Mouse (Mus musculus): ENCODE data around the gene Pcbp3.
"Not testable (repeated sequence)": the region's sequence is repeated elsewhere in the genome, so short reads cannot be mapped to it uniquely, and the experiment has no call there.

Gene Pcbp3

DNA sequence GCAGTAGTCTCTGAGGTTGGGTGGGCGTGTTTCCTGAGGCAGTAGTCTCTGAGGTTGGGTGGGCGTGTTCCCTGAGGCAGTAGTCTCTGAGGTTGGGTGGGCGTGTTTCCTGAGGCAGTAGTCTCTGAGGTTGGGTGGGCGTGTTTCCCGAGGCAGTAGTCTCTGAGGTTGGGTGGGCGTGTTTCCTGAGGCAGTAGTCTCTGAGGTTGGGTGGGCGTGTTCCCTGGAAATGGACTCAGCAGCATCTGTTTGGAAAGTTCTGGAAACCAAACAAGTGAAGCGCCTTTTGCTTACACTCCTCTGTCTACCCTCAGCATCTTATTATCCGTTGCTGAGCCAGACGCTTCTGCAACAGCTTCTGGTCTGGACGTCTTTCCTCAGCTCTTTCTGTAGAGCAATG lies 217.4 kb downstream of the Pcbp3 start:
- in situ Hi-C loops (cut with MboI; ENCODE audit: low sequenced_read_pairs), result not testable (repeated sequence)

DNA sequence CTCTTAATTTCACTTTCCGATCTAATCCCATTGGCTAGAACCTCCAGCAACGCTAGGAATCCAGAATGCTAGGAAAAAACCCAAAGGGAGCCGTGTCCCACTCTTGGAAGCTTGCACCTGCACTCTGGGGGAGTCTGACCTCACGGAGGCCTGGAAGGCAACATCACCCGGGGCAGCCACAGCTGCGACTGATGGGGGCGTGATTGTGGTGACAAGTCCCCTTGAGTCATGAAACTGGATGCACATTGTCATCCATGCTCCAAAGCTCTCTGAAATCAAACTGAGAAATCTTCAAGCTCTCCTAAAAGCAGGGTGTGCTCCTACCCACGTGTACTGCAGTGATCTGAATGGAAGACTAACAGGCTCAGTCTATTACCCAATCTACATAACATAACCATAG lies 224.9 kb downstream of the Pcbp3 start:
- in situ Hi-C loops (cut with MboI; ENCODE audit: low sequenced_read_pairs), result no loop called here

DNA sequence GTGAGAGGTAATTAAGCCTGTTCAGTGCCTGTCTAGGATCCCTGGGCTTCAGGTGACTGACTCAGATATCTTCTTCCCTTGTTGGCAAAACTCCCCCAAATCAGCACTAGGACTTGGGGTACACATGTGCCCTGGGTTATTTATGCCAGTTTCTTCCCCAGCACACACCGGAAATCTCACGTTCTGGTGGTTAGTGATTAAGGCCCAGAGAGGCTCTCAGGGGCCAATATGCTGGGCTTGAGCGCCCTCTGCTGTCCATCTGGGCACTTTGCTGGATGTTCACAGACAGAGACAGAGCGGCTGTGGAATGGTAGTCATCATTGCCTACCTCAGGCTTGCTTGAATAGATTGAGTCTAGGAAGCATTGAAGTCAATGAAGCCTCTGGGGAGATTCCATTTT lies 226.7 kb downstream of the Pcbp3 start:
- in situ Hi-C loops (cut with MboI; ENCODE audit: low sequenced_read_pairs), result no loop called here

DNA sequence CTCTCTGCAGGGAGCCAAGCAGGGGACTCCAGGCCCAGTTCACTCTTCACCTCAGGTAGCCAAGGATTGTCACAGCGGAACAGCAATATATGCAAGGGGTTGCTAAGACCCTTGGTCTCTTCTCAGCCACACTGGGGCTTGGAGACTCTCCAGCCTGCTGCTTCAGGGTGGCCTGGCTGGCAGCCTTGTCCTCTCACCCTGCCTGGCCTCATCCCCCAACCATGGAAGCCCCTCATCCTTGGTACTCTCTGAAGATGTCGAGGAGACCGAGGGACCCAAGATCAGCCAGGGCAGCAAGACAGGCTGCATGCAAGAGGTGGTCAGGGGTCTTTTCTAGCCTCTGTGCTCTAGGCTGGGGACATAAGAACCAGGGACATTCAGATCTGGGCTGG lies 228.0 kb downstream of the Pcbp3 start:
- in situ Hi-C loops (cut with MboI; ENCODE audit: low sequenced_read_pairs), result no loop called here

DNA sequence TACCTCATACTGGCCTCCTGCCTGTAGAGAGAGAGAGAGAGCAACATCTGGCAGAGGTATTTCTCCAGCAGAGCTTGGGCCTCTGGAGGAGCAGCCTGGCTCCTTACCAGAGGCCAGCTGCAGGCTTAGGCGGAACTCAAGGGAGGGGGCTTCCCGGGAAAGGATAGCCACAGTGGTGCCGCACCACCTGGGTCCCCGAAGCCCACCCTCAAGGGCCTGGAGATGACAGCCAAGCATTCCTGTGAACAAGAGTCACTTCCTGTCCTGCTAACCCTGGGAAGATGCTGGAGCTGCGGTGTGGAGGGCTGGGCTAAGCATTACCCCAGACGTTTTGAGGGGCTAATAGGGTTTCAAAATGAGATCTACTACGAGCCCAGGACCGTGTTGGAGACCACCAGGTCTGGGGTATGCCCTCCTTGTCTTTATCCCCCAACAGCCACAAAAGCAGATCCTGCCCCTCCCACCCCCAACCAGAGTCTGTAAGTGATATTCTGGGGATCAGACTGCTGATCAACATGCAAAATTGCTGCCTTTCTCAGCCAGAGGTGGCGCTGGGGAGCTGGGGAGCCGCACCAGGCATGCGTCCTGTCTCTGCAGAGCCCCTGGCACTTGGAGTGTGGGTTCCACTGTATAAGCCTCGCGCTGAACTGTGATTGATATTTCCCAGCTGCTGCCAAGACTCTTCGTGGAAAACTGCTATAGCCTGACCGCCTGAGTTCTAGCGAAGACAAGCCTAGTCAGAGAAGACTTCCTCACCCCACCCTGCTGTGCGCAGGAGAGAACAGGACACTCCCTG lies 228.6 kb downstream of the Pcbp3 start:
- in situ Hi-C loops (cut with MboI; ENCODE audit: low sequenced_read_pairs), result no loop called here

DNA sequence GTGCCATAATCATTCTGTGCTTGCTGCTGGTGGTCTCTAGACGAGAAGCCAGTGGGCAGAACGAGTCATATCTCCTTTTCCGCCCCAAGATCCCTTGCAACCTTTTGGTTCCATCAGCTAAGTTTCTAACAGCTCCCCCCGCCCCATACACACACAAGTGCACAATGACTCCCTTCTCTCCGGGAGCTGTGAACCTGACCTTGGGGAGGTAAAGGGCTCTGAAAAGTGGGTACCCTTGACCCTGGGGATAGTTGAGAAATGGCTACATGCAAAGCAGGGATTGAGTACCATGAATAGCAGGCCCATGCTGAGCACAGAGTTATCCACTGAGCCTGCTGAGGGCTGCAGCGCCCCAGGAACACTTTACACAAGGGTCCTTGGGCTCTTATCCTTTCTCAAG lies 229.3 kb downstream of the Pcbp3 start:
- in situ Hi-C loops (cut with MboI; ENCODE audit: low sequenced_read_pairs), result no loop called here

DNA sequence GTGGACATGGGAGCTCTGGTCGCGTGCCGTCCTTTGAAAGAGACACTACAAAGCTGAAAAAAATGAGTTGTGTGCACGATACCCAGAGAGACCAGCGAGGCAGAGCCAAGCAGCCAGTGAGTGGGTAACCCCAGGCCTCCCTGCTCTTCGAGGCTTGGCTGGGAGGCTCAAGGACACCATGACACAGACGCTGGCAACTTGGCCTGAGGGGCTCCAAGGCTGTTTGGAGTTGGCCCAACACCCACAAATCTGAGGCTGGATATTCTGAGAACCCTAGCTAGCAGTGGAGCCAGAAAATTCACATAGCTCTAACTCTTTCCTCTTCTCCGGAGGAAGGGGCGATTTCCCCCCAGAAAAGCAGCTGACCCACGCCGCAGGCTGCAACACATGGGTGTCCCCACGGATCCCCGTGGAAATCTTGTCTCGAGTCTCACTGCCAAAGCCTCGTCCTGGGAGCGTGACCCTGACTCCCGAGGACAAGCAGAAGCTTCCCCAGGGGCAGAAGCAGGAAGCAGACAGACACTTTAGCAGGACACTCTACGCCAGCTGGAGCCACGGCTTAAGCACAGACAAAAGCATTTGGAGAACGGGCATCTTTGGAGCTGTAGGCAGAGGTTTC lies 230.0 kb downstream of the Pcbp3 start:
- in situ Hi-C loops (cut with MboI; ENCODE audit: low sequenced_read_pairs), result no loop called here

DNA sequence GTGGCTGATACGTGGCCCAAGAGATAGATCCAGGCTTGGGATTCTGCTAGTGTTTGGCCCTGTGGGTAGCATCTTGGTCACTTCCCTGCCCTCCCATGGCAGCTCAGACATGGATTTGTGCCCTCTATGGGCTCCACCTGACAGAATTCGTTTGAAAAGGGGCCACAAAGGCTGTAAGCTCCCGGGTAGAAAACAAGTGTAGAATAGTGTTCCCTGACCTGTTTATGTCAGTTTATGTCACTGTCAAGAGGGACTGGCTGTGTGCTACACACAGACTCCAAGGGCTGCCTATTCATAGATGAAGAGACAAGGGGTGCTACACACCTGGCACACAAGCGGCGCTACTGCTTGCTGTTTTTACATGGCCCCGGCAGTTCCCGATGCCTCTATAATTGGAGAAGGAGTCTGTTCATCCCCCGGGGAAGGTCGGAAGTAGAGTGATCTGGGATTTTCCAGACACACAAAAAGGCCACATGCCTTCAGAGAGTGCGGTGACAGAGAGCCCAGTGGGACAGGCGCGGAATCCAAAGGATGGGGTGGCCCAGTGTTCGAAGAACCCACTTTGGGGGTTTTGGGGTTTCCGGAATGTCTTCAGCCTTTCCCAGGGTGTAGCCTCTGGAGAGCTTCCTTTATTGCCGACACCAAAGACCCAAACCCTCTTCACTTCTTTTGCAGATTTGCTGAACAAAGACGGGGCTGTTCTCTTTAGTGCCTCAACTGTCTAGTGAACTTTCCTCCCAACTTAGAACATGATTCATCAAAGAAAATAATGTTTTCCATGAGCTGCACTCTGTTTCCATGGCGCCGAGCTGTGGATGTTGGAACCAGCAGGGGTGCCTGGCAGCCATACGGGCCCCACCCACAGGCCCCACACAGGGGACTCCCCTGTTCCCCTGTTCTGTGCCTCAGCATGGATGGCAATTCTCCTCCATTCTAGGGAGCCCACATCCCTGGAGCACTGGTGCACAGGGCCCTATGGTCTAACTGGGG lies 231.8 kb downstream of the Pcbp3 start:
- in situ Hi-C loops (cut with MboI; ENCODE audit: low sequenced_read_pairs), result no loop called here

DNA sequence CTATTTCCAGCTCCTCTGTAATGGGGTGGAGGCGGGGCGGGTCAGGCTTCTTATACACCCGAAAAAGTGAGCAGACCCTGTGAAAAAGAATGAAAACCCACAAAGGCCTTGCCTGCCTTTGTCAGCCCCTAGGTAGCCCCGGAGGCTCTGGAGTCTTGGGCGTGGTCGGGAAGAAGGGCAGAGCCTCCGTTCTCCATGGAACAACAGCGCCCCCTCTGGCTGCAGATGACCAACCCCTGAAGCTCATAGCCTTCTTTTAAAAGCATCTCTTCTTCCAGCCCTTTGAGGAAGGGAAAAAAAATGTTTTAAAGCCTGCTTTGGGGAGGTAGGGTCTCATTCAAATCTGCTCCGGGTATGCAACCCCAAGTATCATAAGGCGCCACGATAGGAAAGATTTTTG lies 233.3 kb downstream of the Pcbp3 start:
- in situ Hi-C loops (cut with MboI; ENCODE audit: low sequenced_read_pairs), result no loop called here

DNA sequence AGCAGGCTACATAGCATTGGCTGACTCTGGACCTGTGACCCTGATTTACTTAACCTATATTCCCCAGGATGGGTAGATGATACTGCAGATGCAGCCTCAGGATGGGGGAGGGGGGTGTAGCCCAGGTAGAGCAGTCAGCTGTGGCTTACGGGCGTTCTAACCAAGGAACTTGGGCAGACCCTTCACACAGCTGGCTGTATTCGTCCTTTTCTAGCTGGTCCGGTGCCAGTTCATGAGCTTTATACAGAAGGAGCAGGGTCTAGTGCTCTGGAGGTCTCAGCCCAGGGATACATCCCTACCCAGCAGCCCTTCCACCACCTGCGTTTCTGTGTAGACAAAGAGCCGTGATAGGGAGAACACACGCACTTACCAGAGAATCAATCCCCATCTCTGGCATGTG lies 234.4 kb downstream of the Pcbp3 start:
- in situ Hi-C loops (cut with MboI; ENCODE audit: low sequenced_read_pairs), result no loop called here

DNA sequence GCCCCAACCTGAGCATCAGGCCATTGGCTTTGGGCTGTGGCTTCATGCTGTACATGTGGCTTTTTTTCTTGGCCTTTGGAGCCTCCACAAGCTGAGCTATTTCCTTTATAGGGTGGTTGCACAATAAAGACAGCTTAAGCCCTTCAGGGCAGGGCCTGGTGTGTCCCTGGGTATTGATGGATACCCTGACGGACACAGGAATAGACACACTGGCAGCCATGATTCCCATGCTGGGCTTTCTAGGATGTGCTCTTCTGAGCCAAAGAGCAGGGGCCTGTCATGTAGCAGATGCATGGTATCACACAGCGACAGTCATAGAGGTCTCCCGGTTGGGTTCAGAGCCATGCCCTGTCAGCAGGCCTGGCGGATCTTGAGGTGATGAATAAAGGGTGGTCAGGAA lies 234.8 kb downstream of the Pcbp3 start:
- in situ Hi-C loops (cut with MboI; ENCODE audit: low sequenced_read_pairs), result no loop called here

DNA sequence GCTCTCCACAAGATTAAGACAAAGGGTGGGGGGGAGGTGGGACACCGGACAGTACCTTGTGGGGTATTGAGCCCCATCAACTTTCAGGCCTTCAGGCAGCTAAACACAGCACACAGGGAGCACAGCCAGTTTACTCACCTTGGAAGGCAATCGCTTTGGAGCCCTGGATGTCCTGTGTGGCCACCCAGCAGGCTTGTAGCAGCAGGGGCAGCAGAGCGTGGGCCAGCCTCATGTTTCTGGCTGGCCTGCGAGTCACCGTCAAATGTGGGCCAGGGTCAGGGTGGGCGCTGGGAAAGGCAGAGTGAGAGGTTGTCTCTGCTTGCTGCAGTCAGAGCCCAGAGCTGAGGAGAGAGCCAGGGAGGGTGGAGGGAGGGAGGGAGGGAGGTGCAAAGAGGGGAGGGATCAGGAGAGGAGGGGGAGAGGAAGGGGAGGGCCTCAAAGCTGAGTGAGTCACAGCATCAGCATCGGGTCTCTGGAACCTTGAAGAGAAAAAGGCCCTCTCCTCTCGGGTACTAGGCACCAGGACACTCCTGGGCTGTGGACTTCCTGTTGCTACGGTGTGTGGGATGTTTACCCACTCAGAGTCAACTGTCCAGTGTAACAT lies 235.9 kb downstream of the Pcbp3 start, which contains the start of gene Col6a1:
Gene Col6a1 (minus strand): TSS at position 487 of the 604 bp plus-strand sequence.
- in situ Hi-C loops (cut with MboI; ENCODE audit: low sequenced_read_pairs), result no loop called here

DNA sequence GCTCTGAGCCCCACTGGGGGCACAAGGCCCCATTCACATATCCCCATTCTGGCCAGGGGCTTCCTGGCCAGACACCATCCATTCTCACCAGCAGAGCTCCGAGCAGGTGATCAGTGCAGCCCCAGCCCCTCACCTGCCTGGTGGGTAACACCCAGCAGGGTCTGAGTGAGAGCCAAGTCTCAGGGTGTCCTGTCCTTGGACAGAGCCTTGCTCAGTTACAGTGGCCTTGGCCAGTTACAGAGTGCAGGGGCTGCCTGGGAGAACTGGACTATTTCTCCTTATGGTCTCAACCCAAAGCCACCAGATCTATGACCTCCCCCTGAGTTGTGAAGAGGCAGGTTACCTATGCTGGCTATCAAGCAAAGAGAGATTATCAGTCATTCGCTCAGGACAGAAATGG lies 236.6 kb downstream of the Pcbp3 start:
- in situ Hi-C loops (cut with MboI; ENCODE audit: low sequenced_read_pairs), result no loop called here

DNA sequence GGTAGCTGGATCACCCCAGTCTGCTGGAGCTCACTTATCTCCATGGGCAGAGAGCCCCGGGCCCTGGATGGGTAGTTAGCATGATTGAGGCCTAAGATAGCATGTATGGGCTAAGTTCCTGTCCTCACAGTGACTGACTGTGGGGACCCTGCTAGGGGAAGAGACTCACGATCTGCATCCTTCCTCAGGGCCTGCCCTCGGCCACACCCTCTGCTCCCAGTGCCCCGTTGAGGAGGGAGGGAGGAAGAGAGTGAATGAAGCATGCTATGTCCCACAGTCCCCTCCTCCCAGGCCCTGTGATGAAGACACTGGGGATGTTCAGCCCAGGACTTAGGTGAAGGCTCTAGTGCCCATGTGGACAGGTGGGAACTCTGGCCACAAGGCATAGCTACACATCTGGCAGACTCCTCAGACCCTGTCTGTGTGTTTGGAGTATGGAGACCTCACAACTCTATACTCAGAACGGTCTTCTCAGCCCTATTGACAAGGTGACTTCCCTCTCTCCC lies 237.4 kb downstream of the Pcbp3 start:
- in situ Hi-C loops (cut with MboI; ENCODE audit: low sequenced_read_pairs), result no loop called here

DNA sequence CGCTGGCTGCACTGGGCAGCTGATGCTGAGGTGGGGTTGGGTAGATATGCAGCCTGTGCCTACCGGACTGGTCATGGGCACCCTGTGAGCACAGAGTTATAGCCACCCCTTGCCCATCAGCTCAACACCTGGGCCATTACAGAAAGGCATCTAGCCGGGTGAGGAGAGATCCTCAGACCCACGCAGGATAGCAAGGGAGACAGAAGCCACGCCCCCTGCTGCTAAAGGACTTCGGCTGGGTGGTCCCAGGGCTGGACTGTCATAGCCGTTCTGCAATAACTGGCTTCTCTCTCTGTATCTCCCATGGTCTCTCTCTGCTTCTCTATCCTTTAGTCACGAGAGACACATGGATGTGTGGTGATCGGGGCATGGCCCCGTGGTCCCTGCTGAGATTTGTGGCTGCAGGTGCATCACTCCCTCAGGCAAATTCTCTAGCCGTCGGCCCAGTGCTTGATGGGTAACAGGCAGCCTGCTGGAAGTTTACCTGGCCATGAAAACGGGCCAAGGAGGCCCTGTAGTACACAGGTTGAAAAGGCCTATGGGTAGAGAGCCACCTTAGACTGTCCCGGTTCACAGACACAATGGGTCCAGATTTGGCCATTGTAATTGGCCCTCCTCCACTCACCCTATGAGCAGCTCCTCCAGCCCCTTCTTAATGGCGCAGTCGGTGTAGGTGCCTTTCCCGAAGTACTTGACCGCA lies 238.8 kb downstream of the Pcbp3 start:
- in situ Hi-C loops (cut with MboI; ENCODE audit: low sequenced_read_pairs), result no loop called here

DNA sequence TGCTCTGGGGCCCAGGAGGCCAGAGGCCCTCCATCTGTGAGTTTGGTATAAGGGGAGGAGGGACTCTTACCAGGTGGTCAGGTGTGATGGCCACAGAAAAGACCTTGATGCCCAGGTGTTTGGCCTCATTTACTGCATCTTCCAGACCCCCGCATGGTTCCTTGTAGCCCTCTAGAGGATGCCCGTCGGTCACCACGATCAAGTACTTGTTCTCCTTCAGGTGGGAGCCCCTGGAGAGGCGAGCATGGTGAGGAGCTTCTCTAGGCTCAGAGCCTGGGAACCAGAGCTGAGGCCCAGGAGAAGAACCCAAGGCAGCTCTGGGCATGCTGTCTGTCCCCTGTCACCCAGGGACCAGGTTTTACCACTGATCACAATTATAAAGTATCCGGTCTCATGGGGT lies 239.9 kb downstream of the Pcbp3 start:
- in situ Hi-C loops (cut with MboI; ENCODE audit: low sequenced_read_pairs), result no loop called here

DNA sequence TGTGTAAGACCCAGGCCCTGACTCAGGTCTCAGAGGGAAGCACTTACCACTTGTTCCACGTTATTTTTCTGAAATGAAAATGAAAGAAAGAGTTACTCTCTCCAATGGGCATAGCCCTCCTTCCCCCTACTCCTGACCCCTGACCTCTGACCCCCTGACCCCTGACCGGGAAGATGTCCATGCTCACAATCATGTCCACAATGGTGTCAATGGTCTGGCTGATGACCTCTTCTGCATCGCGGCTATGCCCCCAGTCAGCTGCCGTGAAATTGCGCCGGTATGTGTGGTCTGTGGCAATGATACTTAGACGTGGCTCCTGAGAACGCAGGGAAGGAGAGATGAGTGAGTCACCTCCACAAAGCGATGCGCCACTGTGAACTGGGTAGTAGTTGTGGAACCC lies 240.5 kb downstream of the Pcbp3 start:
- in situ Hi-C loops (cut with MboI; ENCODE audit: low sequenced_read_pairs), result no loop called here

DNA sequence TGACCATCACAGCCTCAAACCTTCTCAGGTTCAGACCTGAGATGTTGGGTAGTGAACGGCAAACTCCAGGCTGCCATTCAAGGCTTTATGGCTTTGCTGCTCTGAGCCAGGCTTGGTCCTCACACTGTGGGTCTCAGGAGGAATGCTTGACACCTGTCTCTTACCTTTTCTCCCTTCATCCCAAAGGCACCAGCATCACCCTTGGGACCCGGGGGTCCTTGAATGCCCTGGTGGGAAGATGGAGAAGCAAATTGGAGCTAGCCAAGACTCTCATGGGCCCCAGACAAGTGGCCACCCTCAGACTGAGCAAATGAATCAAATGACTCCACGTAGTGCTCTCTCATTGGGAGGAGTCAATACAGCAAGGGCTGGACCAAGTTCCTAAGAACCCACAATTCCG lies 244.1 kb downstream of the Pcbp3 start:
- in situ Hi-C loops (cut with MboI; ENCODE audit: low sequenced_read_pairs), result no loop called here

DNA sequence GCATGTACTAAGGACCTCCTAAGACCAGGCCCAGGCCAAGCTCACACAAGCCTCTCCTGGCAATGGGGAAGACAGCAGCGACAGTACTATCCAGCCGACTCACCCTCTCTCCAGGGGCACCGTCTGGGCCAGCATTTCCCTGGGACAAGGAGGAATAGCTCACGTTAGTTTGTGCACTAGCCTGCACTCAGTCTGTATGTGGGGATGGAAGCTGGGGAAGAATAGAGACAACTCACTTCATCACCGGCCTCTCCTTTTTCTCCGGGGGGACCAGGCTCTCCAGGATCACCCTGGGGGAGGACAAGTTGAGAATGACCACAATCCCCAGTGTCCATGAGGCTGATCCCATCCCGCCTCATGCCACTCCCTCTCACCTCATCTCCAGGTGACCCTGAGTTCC lies 244.7 kb downstream of the Pcbp3 start:
- in situ Hi-C loops (cut with MboI; ENCODE audit: low sequenced_read_pairs), result no loop called here

DNA sequence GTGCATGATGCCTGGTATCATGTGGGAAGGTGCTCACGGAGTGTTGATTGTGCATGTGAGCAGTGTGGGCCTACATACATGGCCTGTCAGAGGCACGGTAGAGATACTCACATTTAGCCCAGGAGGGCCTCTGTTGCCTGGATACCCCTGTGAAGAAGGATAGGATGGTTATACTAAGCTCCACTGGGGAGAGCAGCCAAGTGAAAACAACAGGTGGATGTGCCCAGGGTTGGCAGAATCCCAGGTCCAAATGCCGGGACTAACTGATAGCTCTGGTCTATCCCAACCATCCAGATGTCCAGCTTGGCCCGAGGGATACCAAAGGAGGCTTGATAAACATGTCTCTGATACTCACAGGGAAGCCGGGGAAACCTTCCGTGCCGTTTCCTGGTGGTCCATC lies 247.4 kb downstream of the Pcbp3 start:
- in situ Hi-C loops (cut with MboI; ENCODE audit: low sequenced_read_pairs), result no loop called here

Data from CH12F3 (cell line).